Mouse (Mus musculus) brain, embryonic 14.5 days (tissue): ENCODE measurements at regions not wholly inside any gene's neighbourhood (a gene's known extent, or its start where the extent isn't known, plus 50 kb on each side); places are given as distances from the start of the nearest gene placed in this dataset.

ENCODE experiments used
- CTCF ChIP-seq: fragments of 200-500 bp; IDR thresholded peaks from 2 replicates; pipeline ENCODE4 v1.5.1; 2012; ENCODE audit warnings: inconsistent platforms, mild to moderate bottlenecking, moderate library complexity, borderline replicate concordance; ENCODE audit not compliant: insufficient read depth, insufficient read length; ENCODE audit errors: extremely low read depth
- POLR2A ChIP-seq: fragments of 200-500 bp; IDR thresholded peaks from 2 replicates; pipeline ENCODE4 v1.6.1; 2012; ENCODE audit warnings: mild to moderate bottlenecking, inconsistent platforms, borderline replicate concordance; ENCODE audit not compliant: poor library complexity, insufficient read depth, insufficient read length, severe bottlenecking; ENCODE audit errors: extremely low read depth

DNA sequence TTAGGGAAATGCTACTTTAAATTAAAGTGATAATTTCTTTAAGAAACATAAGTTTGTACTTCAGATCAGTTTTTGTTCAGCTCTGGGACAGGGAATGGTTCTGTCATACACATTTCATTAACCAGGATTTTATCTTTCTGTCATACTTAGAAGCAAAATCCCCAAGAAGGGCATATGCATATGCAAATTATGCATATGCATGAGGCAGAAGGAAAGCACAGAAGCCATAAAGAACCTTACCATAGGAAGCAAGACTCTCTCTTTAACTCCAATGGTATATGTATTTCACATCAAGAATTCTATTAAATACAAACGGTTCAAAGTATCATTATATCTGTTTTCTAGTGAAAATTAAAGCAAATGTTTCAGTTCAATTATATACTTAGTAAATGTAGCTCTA, 381.5 kb downstream of the Kcnj3 start:
- no peak for TF ChIP-seq CTCF
- no peak for TF ChIP-seq POLR2A
